Mouse (Mus musculus) kidney, postnatal 25 days (tissue): Measurements from ENCODE around the gene Defb13.
A peak's percentile ranks its signal among the peaks of the same experiment; 100 is the strongest.
"Not testable (repeated sequence)": the region's sequence is repeated elsewhere in the genome, so short reads cannot be mapped to it uniquely, and the experiment has no call there.

Experiments
- DNase-seq, 2 experiments: peaks; one replicate each; pipeline ENCODE4 v3.0.0; 2021; ENCODE audit warnings: mixed read lengths in 2 of 2

The Defb13 gene

GRCm38 (mm10) chr8:21946462-21946861 is at the start of gene Defb13:
Defb13 (plus strand) TSS chr8:21946762.
- no peak for DNase-seq

- DNase-seq, result peak; percentile 25 to 66
These were observed 40.3 kb upstream of the Defb13 start, which contains the start of gene Defb11 for GRCm38 (mm10) chr8:21906290-21906689. Defb11 (minus strand) TSS chr8:21906412.

GRCm38 (mm10) chr8:21911931-21912330 is 34.6 kb upstream of the Defb13 start:
- DNase-seq, result no peak

GRCm38 (mm10) chr8:21912554-21912953 is 34.0 kb upstream of the Defb13 start:
- DNase-seq, result no peak

- no peak for DNase-seq
These were observed 30.9 kb upstream of the Defb13 start for GRCm38 (mm10) chr8:21915625-21916024.

- DNase-seq, result not testable (repeated sequence)
These were observed 15.8 kb upstream of the Defb13 start for GRCm38 (mm10) chr8:21930754-21931153.

- DNase-seq, result no peak
These were observed 14.0 kb upstream of the Defb13 start, which contains the start of gene Defb15 for GRCm38 (mm10) chr8:21932610-21933009. Defb15 (minus strand) TSS chr8:21932710.

- DNase-seq, result not testable (repeated sequence)
These were observed 8.5 kb upstream of the Defb13 start, which contains the start of gene Defb35 for GRCm38 (mm10) chr8:21938052-21938451. Defb35 (plus strand) TSS chr8:21938352.

- peak in 1 of 2 experiments; percentile 41 for DNase-seq
These were observed 902 bp downstream of the Defb13 start for GRCm38 (mm10) chr8:21947311-21948017.

GRCm38 (mm10) chr8:21955321-21955720 is 8.8 kb downstream of the Defb13 start:
- peak; percentile 40 to 67 for DNase-seq

- no peak for DNase-seq
These were observed 9.8 kb downstream of the Defb13 start for GRCm38 (mm10) chr8:21956336-21956735.

- no peak for DNase-seq
These were observed 11.9 kb downstream of the Defb13 start, which contains the start of gene Fam90a1a for GRCm38 (mm10) chr8:21958414-21958813. Fam90a1a (plus strand) TSS chr8:21958714.

- no peak for DNase-seq
These were observed 20.1 kb downstream of the Defb13 start for GRCm38 (mm10) chr8:21966646-21967045.

GRCm38 (mm10) chr8:21969475-21969874 is 22.9 kb downstream of the Defb13 start, which contains the start of gene Ccdc70:
Ccdc70 (plus strand) TSS chr8:21969775.
- no peak for DNase-seq

GRCm38 (mm10) chr8:21978193-21978592 is 31.6 kb downstream of the Defb13 start:
- DNase-seq, result no peak

- no peak for DNase-seq
These were observed 35.2 kb downstream of the Defb13 start for GRCm38 (mm10) chr8:21981664-21982337.

GRCm38 (mm10) chr8:21992184-21992583 is 45.6 kb downstream of the Defb13 start:
- DNase-seq, result peak; percentile 49 to 61

GRCm38 (mm10) chr8:21995181-21995580 is 48.6 kb downstream of the Defb13 start:
- no peak for DNase-seq
